Mouse (Mus musculus) adrenal gland (tissue): Measurements from ENCODE around the gene Klk11.

Experiments used
- intact Hi-C: fragments of 180-260 bp; cut with DNase I; formaldehyde crosslinking; loops from one replicate; pipeline ENCODE4 v1.15.1; 2025

The Klk11 gene

GRCm38 (mm10) chr7:43791591-43791990, 17.2 kb downstream of the Klk11 start, which contains the start of gene Klk9:
Gene Klk9, plus strand, starts transcription at chr7:43791891.
- intact Hi-C loops: no loop called here

- intact Hi-C loops: no loop called here
These were observed 22.0 kb downstream of the Klk11 start for GRCm38 (mm10) chr7:43796355-43796754.

DNA sequence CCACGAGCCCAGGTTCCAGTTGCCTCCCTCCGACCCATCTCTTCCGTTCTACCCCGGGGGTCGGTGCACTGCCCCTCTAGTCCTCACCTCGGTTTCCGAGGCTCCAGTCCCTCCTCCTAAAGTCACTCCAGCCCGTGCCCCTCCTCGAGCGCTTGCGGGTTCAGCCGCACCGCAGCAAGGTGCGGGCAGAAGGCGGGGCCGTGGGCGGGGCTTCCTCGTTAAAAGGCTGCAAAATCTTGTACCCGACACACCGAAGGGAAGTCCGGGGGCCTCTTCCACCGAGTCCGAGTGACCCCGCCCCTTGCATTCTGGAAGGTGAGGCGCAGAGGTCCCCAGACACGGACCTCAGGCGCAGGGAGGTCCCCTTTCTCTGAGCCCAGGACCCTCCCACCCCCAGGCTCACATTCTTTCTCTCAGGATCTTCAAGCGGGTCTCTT, 22.9 kb downstream of the Klk11 start, which contains the start of gene Klk8:
Gene Klk8, plus strand, starts transcription at position 245 of the 437 bp plus-strand sequence.
- intact Hi-C loops: no loop called here

DNA sequence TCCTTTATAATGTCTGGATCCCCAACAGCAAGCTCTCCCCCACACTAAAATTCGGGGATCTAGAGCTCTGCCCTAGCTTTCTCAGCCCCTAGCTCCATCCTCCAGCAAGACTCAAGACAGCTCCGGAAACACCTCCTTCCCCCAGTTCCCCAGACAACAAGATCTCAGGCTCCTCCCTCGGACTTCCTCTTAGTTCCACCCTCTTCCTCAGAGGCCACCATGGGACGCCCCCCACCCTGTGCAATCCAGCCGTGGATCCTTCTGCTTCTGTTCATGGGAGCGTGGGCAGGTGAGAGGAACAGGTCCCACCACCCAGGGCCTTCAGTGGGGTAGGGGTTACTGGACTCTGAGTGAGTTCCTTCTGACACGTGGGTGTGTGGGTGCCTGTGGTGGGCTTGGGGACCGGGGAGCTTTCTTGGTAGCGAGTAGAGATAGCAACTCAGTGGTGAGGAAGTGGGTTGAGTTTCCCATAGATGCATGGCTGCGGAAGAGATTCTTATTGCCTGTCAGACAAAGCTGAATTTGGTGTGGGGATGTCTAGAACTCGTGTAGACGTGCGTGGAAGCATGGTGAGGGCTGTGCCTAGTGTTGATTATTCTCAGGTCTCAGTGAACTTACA, 23.5 kb downstream of the Klk11 start:
- intact Hi-C loops: no loop called here

- intact Hi-C loops: no loop called here
These were observed 25.5 kb downstream of the Klk11 start for GRCm38 (mm10) chr7:43799876-43800275.

- intact Hi-C loops: no loop called here
These were observed 36.6 kb downstream of the Klk11 start, which contains the start of gene Klk7 for GRCm38 (mm10) chr7:43810994-43811393. Gene Klk7, plus strand, starts transcription at chr7:43811294.

- intact Hi-C loops: no loop called here
These were observed 40.8 kb downstream of the Klk11 start for GRCm38 (mm10) chr7:43815211-43815610.

DNA sequence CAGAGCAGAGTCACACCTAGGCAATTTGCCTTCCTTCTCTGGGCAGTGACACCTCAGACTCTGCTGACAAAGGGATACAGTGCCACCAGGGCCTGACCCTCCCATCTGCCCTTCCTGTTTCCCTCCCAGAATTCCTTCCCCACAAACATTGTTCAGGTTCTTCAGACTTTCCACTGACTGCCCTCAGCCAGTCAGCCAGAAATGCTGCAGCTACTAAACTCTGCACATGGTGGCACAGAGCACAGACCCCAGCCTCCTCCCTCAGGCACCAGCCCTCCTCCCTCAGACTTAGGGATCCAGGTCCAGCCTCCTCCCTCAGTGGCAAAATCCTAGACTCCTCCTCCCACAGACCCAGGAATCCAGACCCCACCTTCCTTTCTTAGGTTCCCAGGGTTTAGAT, 42.3 kb downstream of the Klk11 start:
- intact Hi-C loops: no loop called here

DNA sequence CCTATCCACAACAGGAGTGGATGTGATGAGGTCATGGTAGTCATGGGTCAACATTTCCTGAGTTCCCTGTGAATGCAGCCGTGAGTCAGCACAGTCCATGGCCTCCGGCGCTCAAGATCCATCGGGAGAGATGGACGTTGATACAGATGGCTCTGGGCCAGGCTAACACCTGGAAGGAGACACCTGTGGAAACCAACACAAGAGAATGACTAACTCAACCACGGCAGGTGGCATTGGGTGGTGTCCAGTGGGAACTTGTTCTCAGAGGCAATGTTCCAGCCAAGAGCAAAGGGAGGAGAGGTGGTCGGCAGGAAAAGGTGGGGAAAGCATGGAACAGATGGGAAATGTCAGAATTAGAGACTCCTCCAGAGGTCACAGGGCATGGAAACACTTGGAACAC, 47.2 kb downstream of the Klk11 start:
- intact Hi-C loops: no loop called here

GRCm38 (mm10) chr7:43824199-43824598, 49.8 kb downstream of the Klk11 start, which contains the start of gene Klk6:
Gene Klk6, plus strand, starts transcription at chr7:43824499.
- intact Hi-C loops: no loop called here

DNA sequence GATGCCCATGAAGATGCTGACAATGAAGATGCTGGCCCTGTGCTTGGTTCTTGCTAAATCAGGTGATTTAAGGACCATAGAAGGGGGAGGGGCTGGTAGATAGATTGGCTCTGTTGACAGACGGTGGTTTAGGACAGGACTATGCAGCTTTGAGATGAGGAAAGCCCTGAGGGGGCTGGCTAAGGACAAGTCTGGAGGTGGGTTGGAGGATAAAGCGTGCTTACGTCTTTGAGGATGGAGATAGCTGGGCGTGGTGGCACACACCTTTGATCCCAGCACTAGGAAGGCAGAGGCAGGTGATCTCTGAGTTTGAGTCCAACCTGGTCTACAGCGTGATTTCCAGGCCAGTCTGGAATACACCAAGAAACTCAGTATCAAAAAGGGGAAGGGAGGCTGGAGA, 51.7 kb downstream of the Klk11 start:
- intact Hi-C loops: no loop called here

GRCm38 (mm10) chr7:43827706-43828105, 53.3 kb downstream of the Klk11 start:
- intact Hi-C loops: no loop called here
